Mouse (Mus musculus): ENCODE measurements around the gene Fndc3a.
A peak's percentile ranks its signal among the peaks of the same experiment; 100 is the strongest.

Gene Fndc3a

DNA sequence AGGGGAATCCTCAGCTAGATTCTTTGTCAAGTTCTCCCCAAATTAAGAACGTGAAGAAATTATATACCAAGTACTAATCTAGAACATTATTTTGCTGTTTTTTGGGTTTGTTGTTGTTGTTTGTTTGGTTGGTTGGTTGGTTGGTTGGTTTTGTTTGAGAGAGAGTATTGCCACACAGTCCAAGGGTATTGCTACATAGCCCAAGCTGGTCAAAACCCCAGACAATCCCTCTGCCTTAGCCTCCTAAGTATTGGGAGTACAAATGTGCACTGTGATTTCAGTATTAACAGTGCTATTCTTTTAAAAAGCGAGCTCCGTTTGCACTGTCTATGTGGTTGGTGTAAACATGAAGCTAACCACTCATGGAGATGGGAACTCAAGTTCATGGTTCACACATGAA lies 37.9 kb downstream of the Fndc3a start:
- no peak for DNase-seq (ENCODE audit: low read depth)

DNA sequence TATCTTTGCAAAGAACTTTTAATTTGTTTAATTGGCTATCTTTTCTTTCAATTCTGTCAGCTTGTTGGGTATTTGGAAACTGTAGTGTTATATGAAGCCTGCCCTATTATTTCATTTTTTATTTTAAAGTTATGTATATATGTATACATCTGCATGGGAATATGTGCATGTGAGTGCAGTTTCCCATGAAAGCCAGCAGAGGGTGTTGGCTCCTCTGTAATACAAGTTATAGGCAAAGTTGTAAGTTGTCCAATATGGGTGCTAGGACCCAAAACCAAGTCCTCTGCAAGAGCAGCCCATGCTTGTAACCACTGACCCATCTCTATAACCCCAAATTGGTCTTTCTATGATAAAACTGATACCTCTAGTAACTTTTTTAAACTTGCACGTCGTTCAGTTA lies 38.8 kb downstream of the Fndc3a start:
- peak; percentile 14 for DNase-seq (ENCODE audit: low read depth)

DNA sequence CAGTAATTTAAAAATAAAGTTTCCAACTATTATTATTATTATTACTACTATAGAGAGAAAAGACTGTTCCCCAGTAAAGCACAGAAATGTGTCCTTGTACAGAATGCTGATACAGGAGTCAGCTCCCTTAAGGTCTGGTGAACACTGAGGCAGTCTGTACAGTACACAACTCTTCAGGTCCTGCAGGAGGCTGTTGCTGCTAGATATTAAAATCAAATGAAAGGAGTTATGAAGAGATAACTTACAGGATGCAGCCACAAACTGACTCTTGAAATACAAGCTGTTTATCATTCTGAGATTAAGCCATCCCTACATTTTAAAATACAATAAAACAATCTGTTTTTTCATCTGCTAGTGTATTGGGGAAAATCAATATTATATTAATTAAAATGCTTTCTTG lies 60.5 kb downstream of the Fndc3a start:
- no peak for DNase-seq (ENCODE audit: low read depth)

DNA sequence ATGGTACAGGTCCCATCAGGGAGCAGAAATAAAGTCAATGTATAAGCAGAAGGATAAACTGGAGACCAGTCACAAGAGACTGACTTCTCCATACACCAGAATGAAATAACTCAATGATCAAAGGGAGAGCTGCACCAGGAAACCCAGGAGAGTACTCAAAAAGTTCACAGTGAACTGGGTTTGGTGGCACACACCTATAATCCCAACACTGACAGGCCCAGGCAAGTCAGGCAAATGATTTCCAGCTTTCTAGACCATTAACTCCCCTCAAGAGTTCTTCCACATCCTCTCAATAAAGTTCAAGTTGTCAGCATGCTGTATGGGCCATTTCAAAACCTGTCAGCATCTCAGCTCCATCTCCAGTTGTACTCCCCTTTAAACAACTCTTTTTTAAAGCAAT lies 64.3 kb downstream of the Fndc3a start:
- no peak for DNase-seq (ENCODE audit: low read depth)

DNA sequence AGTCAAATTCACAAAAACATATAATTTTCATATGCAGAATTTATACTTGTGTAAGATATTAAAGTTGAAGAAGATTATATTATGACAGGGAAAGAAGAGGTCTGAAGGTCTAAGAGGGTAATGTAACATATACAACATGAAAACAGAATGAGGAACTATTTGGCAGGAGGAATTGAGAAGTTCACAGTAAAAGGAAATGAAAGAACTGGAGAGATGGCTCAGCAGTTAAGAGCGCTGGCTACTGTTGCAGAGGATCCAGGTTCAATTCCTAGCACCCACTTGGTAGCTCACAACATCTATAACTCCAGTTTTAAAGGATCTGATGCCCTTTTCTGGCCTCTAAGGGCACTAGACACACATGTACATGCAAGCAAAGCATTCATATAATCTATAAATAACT lies 65.2 kb downstream of the Fndc3a start:
- DNase-seq (ENCODE audit: low read depth), result no peak

DNA sequence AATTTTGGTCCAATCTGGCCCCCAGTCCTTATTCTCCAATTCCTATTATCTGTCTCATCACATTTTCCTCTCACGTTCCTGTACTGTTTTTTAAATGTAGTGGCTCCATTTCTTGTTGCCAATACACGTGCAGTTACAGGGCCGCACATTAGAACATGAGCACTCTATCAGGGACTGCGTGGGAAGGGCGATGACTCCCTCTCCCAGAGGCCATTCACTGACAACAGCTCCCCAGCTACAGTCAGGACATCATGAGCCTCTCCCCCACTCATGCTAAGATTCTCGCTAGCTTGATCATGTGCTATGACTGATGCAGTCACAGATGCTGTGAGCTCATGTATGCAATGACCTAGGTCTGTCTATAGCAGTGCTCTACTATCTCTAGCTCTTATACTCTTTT lies 71.3 kb downstream of the Fndc3a start:
- no peak for DNase-seq (ENCODE audit: low read depth)

DNA sequence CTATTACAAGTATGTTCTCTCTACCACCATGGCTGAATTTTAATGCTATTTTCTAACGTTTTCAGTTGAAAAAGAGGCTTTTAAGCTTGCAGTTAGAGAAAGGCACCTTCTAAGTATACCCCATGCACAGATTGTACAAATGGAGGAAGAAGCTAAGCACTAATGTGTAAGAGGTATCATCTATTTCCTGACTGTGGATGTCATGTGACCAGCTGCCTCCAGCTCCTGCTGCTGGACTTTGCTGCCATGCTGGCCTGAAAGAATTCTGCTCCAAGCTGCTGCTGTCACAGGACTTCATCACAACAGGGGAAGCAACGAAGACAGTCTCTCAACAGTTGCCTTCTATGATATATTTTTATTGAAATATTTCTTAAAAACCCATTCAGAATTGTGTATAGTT lies 76.2 kb downstream of the Fndc3a start:
- no peak for DNase-seq (ENCODE audit: low read depth)

DNA sequence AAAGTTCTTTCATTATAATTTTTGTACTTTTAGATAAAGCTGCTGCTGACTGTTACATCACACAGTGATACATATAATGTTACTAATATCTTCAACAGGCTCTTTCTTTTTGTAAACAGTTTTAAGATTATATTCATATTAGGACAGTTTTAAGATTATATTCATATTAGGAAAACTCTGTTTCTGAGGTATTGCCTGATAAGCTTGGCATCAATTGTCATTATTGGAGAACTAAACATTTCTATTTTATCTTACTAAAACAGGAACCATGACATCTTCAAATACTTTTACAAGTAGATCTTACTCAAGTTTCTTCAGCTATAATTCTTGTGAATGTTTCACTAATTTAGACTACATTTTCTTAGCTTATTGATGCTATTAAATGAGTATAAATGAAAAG lies 84.4 kb downstream of the Fndc3a start:
- no peak for DNase-seq (ENCODE audit: low read depth)

DNA sequence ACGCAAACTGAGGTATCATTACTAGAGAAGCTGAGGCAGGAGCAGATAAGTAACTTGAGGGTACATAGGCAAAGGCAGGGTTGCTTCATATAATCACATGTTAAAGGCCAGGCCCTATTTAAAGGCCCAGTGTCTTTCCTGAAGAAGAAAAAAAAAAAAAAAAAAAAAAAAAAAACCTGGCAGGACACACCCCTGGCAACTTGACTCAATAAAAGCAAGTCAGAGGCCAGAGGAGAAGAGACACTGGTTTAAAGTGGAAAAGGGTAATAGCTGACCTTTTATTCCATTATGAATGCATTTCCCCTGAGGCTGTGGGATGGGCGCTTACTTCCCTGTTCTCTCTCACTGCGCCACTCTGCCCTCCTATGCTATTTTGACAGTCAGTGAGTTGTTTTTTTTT lies 105.7 kb downstream of the Fndc3a start:
- no peak for DNase-seq (ENCODE audit: low read depth)

DNA sequence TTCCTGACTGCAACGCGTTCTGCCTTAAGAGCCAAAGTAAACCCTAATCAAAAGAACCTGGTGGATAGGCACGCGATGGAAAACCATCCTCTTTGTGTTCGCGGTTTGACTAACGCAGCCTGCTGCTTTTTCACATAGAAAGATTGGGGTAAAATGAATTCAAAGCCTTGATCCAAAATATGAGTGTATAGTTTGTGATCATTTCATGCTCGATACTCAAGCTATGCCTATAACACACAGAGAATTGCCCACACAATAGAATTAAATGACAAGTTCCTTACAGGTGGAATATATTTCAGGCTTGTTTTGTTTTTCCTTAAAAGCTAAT lies 106.6 kb downstream of the Fndc3a start:
- no peak for DNase-seq (ENCODE audit: low read depth)

DNA sequence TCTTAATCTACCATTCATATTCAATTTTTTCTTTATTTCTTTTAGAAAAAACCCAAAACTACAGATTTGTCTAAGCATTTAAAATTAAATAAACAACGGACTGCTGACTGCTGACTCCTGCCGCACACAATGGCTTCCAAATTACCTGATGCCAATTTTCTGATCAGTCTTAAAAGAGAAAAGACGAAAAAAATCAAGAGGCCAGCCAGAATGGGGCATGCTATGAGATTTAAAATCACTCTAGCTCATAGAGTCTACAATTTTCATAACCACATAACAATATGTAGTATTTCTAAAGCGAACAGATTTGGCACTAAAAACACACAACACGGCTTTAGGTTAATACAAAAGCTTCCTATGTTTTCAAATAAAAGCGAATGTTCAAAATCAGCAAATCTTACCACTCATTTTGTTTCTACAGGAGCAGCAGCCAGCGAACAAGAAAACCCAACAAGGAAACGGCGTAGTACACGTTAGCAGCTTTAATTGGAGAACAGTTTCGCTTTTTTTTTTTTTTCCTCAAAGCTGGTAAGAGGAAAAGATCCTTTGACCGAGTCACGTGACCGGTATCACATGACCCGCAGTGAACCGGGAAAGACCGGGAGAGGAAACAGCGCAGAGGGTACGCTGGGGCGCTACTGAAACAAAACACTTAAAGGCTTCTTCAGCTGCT lies 107.1 kb downstream of the Fndc3a start:
- DNase-seq (ENCODE audit: low read depth), result peak; percentile 83

DNA sequence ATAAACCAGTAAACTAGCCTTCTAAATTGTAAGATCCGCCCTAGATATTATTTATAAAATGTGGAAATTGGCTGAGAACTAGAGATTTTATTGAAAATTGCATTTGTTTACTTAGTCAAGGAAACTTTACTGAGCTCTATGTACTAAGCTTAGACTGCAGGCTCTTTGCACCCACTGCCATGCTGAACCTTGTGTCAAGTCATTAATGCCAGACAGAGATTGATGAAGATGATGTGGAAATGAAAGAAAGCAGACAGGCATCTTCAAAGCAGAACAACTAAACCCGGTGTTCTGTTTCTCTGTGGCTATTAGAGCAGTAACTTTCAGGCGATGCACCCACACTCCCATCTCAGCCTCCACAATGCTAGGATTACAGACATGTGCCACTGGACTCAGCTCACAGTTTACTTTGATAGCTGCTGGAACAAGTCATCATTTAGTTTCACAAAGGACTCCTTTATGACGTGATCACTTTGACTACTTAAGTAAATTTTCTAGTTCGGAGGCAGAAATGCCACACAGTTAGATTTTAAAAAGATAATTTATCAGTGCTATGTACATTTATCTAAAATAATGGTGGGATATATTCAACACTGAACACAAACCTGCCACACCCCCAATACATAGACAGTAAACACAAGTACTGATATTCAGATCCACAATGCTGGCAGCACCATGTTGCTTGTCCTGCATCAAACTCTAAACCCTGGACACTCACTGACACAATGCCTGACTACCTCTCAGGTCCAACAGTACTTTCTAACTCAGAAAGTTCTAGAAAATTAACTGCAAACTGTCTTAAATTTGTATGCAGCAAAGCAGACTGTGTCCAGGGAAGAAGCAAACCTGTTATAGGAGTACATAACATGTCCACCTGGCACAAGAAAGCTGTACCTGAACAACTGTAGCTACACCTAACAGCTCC lies 108.2 kb downstream of the Fndc3a start:
- peak; percentile 18 for DNase-seq (ENCODE audit: low read depth)

DNA sequence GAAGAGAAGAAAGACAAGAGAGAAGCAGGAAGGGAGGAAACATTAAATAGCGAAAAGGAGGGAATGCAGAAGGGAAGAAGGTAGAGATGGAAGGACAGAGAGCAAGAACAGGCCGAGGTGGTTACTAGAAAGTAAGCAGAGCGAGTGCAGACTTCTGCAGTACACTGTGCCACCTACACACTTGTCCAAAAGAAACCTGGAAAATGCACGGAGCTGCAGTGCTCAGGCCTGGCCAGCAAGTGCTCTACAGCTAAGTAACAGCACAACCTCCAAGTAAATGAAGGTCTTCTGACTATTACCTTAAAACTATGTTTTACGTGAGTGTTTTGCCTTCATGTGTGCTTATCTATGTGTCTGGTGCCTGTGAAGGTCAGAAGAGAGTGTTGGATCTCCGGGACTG lies 109.4 kb downstream of the Fndc3a start:
- DNase-seq (ENCODE audit: low read depth), result no peak

DNA sequence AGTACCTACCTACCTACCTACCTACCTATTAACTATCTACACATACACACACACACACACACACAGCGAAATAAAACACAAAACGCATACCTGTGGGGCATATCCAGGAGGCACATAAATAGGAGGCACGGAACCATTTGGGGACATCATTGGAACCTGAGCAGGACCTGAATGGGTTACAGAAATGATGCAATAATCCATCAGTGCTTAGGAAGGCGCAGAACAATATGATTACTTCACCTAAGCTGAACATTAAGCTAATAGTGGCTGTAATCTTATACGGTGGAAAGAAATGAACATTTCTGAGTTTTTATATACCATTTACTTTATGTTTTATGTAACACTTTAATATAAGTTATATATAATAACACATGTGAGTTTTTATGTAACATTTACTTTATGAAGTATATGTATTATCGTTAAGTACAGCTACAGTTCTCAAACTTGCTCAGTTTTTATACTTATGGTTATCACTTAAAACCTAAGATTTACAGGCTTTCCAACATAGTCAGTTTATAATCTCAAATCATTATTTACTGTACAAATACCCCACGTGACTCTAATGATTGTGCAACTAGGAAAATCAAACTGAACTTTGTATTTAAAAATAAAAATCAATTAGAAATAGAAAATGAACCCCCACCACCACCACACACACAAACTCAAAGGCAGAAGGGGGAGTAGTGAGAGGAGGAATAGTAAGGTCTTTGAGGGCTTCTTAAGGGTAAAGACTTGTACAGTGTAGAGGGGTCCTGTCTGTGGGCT lies 110.6 kb downstream of the Fndc3a start:
- DNase-seq (ENCODE audit: low read depth), result no peak

DNA sequence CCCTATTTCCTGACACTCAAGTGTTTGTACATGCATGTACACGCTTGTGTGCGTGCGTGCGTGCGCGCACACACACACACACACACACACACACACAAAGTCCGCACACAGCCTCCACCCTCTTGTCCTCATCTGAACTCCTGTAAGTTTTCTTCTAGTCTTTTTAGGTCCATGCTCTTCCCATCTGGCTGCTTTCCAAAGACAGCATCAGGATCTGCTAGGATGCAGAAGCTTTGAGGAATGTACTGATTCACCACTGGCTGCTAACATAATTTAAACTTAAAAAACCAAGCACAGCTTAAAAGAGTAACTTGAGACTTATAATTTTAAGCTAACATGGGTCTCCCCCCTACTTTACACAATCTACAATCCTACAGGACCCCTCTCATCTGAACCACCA lies 115.6 kb downstream of the Fndc3a start:
- no peak for DNase-seq (ENCODE audit: low read depth)

DNA sequence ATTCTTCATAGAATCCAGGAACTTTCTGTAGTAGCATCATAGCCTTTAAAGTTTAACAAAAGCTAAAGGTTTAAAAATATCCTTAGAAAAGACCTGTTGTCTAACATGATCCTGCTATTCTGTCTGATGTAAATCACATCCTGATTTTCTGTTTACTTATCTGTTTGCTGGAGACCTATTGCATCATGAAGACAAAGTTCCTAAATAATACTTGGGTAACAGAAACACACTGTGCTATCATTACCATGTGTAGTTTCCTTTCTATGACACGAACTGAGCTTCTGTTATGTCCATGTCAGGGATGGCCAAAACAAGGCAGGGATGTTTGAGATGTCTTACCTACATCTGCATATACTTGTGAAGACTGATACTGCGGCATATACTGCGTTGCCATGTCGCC lies 120.4 kb downstream of the Fndc3a start:
- no peak for DNase-seq (ENCODE audit: low read depth)

DNA sequence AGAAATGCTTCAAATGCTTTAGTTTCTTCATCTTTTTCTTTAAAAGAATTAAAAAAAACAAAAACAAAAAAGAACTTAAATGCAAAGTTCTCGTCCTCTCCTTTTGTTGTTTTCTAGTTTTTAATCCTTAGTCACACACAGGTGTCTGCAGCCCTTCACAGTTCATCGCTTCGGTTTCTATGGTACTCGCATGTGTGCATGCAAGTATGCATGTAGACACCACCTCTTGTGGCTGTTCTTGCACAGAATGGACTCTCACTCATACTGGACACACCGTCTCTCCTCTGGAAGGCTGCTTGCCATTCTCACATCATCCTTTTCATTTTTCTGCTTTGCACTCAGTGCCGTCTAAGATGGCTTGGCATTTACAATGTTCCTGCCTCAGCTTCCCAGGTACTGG lies 126.8 kb downstream of the Fndc3a start:
- no peak for DNase-seq (ENCODE audit: low read depth)

DNA sequence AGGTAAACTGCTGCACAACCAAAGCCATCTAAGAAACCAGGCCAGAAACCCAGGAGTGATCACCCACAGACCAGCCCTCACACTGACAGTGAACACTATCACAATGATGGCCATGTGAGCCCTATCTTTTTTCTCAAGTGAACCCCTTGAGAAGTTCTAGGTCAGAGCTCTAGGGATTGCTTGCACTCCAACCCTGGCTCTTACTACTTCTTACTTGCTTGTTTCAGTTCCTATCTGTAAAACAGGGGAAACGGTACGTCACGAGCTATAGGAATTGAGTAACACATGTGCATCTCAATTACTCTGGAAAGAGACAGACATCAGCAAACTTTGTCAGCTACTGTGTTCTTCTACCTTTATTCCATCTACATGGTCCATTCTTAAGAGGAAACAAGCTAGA lies 128.8 kb downstream of the Fndc3a start:
- no peak for DNase-seq (ENCODE audit: low read depth)

DNA sequence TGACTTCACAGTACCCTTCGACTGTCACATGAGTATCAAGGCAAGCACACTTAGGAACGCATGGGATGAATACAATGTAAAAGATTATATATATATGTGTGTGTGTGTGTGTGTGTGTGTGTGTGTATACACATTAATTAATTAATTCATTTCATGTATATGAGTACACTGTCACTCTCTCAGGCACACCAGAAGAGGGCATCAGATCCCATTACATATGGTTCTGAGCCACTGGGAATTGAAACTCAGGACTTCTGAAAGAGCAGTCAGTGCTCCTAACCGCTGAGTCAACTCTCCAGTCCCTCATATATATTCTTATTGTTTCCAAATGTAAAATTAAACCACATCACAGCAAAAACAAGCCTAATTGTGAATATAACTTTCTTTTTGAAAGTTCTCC lies 133.5 kb downstream of the Fndc3a start:
- no peak for DNase-seq (ENCODE audit: low read depth)

DNA sequence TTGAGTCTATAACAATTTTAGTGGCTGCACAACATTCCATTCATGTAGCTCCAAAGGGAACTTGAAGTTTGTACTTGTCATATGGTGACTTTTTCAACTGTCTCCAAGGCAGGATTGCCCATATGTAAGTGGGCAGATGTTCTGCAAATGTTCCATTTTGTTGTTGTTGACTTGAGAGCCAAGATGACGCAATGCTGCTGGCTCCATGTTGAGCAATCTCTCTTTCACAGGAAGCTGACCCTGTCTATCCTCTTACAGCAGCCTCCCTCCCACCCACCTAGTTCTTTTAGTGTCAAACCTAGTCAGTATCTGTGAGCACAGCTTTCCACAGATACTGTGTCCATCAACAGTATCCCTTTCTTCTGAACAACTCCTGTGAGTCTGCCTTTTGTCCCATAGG lies 145.9 kb downstream of the Fndc3a start:
- DNase-seq (ENCODE audit: low read depth), result no peak

DNA sequence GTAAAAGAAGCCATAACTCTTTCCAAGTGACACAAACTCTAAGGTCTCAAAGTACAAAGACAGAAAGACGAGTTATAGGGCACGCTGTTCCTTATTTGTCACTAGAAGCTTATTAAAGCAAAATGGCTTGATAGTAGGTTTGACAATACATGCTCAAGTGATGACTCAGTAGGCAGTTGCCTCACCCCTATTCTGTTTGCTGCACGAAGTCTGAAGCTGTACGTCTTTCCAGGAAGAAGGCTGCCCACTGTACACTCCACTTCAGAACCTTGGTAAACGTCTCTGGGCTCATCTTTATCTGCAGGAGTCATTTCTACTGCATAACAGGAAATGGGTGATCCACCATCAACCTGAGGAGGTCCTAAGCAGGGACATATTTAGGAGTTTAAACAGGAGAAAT lies 151.0 kb downstream of the Fndc3a start:
- DNase-seq (ENCODE audit: low read depth), result no peak

DNA sequence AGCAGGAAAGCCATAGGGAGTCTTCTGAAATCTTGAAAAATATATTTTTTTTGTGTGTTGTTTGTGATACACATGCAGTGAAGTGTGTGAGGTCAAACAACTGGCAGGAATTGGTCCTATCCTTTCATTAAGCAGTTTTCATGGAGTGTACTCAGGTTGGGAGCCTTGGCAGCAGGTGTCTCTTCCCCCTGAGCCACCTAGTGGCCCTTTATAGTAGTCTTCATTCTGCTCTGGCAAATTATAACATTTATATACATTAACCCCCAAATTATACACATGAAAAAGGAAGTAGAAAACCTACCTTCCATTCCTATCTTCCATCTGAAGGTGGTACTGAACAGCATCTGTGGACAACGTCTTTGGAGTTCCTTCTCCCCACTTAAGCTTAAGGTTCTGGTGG lies 154.0 kb downstream of the Fndc3a start:
- DNase-seq (ENCODE audit: low read depth), result no peak

DNA sequence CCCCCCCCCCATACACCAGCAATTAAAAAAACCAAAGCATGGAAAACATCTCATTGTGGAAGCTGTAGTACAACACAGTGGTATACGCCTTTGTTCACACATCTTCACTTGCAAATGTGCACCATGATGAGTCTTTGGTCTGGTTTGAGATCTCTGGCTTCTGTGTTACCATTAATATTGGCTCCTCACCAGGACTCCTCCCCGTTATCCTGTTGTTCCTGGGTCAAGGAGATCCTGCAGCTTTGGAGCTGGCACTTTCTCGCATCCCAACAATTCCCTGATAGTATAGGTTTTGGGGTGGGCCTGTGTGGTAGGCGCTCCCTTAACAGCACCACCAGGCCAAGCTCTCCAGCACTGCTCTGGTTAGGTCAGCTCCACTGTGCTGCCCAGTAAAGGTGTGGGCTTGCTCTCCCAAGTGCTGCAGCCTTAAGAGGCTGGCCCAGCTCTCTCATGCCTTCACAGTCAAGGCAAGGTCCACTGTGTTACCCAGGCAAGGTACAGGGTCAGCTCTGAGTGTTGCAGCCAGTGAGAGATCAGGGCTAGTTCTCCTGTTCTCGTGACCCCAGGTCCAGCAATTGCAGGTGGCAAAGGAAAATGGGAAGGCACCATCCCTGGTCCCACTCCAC lies 173.3 kb downstream of the Fndc3a start:
- no peak for DNase-seq (ENCODE audit: low read depth)
